Mouse (Mus musculus): ENCODE measurements around the gene Sv2c.

DNA sequence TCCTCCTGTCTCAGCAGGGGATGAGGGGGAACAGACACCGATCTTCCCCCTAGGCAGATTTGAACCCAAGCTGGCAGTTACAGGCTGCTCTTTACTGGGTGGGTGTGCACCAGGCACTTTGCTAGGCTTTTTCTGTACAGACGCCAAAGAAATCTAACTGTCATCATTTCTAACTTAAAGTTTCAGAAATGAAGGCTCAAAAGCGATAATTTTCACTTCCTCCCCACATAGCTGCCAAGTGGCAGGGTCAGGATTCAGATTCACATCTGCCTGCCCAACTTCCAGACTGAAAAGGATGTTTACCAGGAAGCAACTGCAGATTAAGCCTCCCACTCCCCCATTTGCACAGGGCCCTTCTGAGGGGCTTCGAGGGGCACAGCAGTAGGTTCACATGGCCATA, 183.0 kb downstream of the Sv2c start:
- TF ChIP-seq POLR2A (IDR thresholded peaks at IDR 0.05; ENCODE audit: borderline replicate concordance, extremely low read depth, low read depth, low read length) (no peak), CTCF (IDR thresholded peaks at IDR 0.05; ENCODE audit: insufficient read depth, low read length) (no peak)

All from lung, adult 2 months (tissue).